14 mouse cellular contexts compared by ENCODE assay signal in the genomic region with DNA sequence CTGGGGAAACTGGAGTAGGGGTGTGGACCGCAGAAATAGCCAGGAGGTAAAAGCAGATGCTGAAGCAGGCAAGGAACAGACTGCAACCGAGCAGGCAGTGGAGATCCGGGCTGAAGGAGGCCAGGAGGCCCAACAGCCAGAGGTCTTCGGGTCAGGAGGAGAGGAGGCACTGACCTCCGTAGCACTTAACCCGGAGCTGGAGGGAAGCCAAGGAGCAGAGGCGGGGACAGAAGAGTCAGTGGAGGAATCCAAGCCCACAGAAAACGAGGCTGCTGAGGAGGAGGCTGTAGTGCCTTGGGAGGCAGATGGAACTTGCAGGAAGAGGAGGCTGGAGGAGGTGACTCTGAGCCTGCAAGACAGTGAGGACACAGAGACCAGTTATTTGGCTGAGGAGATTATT. TPM values are rescaled to one million over a fixed set of nuclear protein-coding genes. Genes with fewer than 3 reads are reported as not detected.
DNase-seq lines count a peak whose midpoint lies in the region; ATAC-seq lines count a peak whose summit lies in the region.
"Had no signal": no experiment of that assay in that cellular context is flagged by ENCODE, and none has a peak within 500 bp of the region (broad histone marks: within the 10 kb centered on the region; RNA-seq: fewer than 3 reads in every experiment).

No protein-coding gene starts in this region.

- no peak overlapping the region; the same call in 1 of the 2 replicates for H3K9ac ChIP-seq in hindbrain, embryonic 13.5 days

- DNase-seq in hindbrain, embryonic 10.5 days (ENCODE audit: low spot score) = no peak
- peak; percentile 31 to 37 for DNase-seq in gastrocnemius, adult 8-10 months (ENCODE audit: low spot score in 2 of 2)
- DNase-seq in kidney, postnatal 25 days = peak; percentile 78 to 86
- peak; percentile 52 to 71 for DNase-seq in lung, postnatal 4 days
- no peak for DNase-seq in c-Kit-positive CD71-positive TER-119-positive erythroid progenitor cells, embryonic 14.5 days (ENCODE audit: low spot score)
- no peak for DNase-seq in layer of hippocampus, postnatal 36 days
- DNase-seq: cerebellum, postnatal 14 days; right cerebral cortex, postnatal 14 days had no signal

- no peaks in the 10 kb centered on the region for H3K36me3 ChIP-seq in hindbrain, embryonic 10.5 days
- H3K36me3 ChIP-seq in hindbrain, embryonic 13.5 days = no peaks in the 10 kb centered on the region

- peak overlapping the region; percentile 35; the same call in 1 of the 2 replicates for H3K27ac ChIP-seq in hindbrain, embryonic 10.5 days
- H3K27ac ChIP-seq in hindbrain, embryonic 13.5 days = no peak overlapping the region
- H3K27ac ChIP-seq: macrophage; stomach, postnatal 0 days had no signal

- no peak overlapping the region for H3K4me2 ChIP-seq in hindbrain, embryonic 13.5 days

- no peak for ATAC-seq in hindbrain, embryonic 13.5 days (ENCODE audit: low FRiP score)
- ATAC-seq: hindbrain, embryonic 16.5 days had no signal

- peaks cover 42% of the 10 kb centered on the region for H3K27me3 ChIP-seq in hindbrain, embryonic 10.5 days (ENCODE audit: insufficient read depth, poor library complexity, severe bottlenecking)
- H3K27me3 ChIP-seq in hindbrain, embryonic 13.5 days = peaks cover 41% of the 10 kb centered on the region

- H3K9me3 ChIP-seq in hindbrain, embryonic 10.5 days = no peaks in the 10 kb centered on the region
- H3K9me3 ChIP-seq in hindbrain, embryonic 13.5 days = no peaks in the 10 kb centered on the region

- H3K4me1 ChIP-seq in hindbrain, embryonic 10.5 days (replicated peaks) = peaks cover 35% of the 10 kb centered on the region
- H3K4me1 ChIP-seq in hindbrain, embryonic 13.5 days (replicated peaks) = peaks cover 18% of the 10 kb centered on the region

- H3K4me3 ChIP-seq in hindbrain, embryonic 10.5 days = no peak overlapping the region
- no peak overlapping the region for H3K4me3 ChIP-seq in hindbrain, embryonic 13.5 days

- WGBS in hindbrain, embryonic 10.5 days = 68% methylated on average over 8 of the region's 8 CpGs
- WGBS in hindbrain, embryonic 13.5 days = 72% methylated on average over 8 of the region's 8 CpGs

RNA-seq across cellular contexts. Expression of a gene that starts 1.2 kb away (rescaled TPM):
- polyA plus RNA-seq in hindbrain, embryonic 10.5 days (2016; fragmentation: Nextera tagmentation; extraction: Ambion mirVana) = 27.3 and 29.9 TPM in 2 replicates
- polyA plus RNA-seq in hindbrain, embryonic 13.5 days (2015; fragmentation: Nextera tagmentation; extraction: Ambion mirVana) = 31.1 and 35.2 TPM in 2 replicates
- total RNA-seq in gastrocnemius, adult 8-10 months (2022) = 10 to 100 TPM in 3 of 4 experiments, 1 to 10 TPM in 1; 9.0 to 14.7 (median 12.6) TPM
- total RNA-seq in layer of hippocampus, postnatal 36 days (2021) = 10 to 100 TPM; 28.3 to 32.9 TPM

RNA-seq across cellular contexts. Expression of a gene that starts 2.1 kb away (rescaled TPM):
- polyA plus RNA-seq in hindbrain, embryonic 10.5 days (2016; fragmentation: Nextera tagmentation; extraction: Ambion mirVana) = 0.47 TPM in 2 replicates
- polyA plus RNA-seq in hindbrain, embryonic 13.5 days (2015; fragmentation: Nextera tagmentation; extraction: Ambion mirVana) = 0.66 and 0.68 TPM in 2 replicates
- total RNA-seq in gastrocnemius, adult 8-10 months (2022) = under 1 TPM; 0.15 to 0.94 (median 0.29) TPM
- under 1 TPM; 0.40 to 0.42 TPM for total RNA-seq in layer of hippocampus, postnatal 36 days (2021)

RNA-seq across cellular contexts. Expression of a gene that starts 7.9 kb away (rescaled TPM):
- not detected in 2 replicates for polyA plus RNA-seq in hindbrain, embryonic 10.5 days (2016; fragmentation: Nextera tagmentation; extraction: Ambion mirVana)
- polyA plus RNA-seq in hindbrain, embryonic 13.5 days (2015; fragmentation: Nextera tagmentation; extraction: Ambion mirVana) = not detected in 2 replicates
- not detected for total RNA-seq in gastrocnemius, adult 8-10 months (2022)
- total RNA-seq in layer of hippocampus, postnatal 36 days (2021) = not detected
- total RNA-seq: left cerebral cortex, adult 8-10 months had no signal
- polyA plus RNA-seq: hindbrain, embryonic 16.5 days; neural tube, embryonic 11.5 days had no signal

RNA-seq across cellular contexts. Expression of a gene that starts 20.6 kb away (rescaled TPM):
- polyA plus RNA-seq in hindbrain, embryonic 10.5 days (2016; fragmentation: Nextera tagmentation; extraction: Ambion mirVana) = 185 and 213 TPM in 2 replicates
- 205 and 210 TPM in 2 replicates for polyA plus RNA-seq in hindbrain, embryonic 13.5 days (2015; fragmentation: Nextera tagmentation; extraction: Ambion mirVana)
- 100 to 1,000 TPM; 151 to 172 (median 160) TPM for total RNA-seq in gastrocnemius, adult 8-10 months (2022)
- total RNA-seq in layer of hippocampus, postnatal 36 days (2021) = 100 to 1,000 TPM; 172 to 177 TPM

RNA-seq across cellular contexts. Expression of a gene that starts 43.8 kb away (rescaled TPM):
- polyA plus RNA-seq in hindbrain, embryonic 10.5 days (2016; fragmentation: Nextera tagmentation; extraction: Ambion mirVana) = 1.4 and 2.7 TPM in 2 replicates
- 8.8 and 9.8 TPM in 2 replicates for polyA plus RNA-seq in hindbrain, embryonic 13.5 days (2015; fragmentation: Nextera tagmentation; extraction: Ambion mirVana)
- total RNA-seq in gastrocnemius, adult 8-10 months (2022) = 1 to 10 TPM; 3.5 to 6.7 (median 4.7) TPM
- 1 to 10 TPM; 7.5 to 7.9 TPM for total RNA-seq in layer of hippocampus, postnatal 36 days (2021)

Comparison
In these comparisons a context has a peak if more than half of its experiments do, and no peak if none do; other contexts are left out.
1. DNase-seq: peak in gastrocnemius, adult 8-10 months (2 of 2), kidney, postnatal 25 days (2 of 2) and lung, postnatal 4 days (2 of 2); none in hindbrain, embryonic 10.5 days (single experiment), c-Kit-positive CD71-positive TER-119-positive erythroid progenitor cells, embryonic 14.5 days (single experiment) and layer of hippocampus, postnatal 36 days (0 of 2).